22 mouse cellular contexts compared by ENCODE assay signal in the genomic region with DNA sequence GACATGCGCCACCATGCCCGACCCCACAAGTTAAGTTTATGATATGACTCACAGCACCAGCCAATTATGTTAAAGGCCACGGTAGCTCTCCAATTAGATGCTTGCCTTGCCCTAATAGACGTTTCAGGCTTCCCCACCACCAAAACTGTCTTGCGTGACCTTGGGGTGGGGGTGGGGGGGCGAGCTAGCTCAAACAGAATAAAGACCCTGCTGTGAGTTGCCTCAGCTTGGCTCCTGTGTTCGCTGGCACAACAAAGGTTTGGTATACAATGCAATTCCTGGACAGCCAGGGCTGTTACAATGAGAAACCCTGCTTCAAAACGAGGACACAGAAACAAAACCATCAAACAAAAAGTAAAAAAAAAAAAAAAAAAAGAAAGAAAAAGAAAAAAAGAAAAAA. TPM values are rescaled to one million over a fixed set of nuclear protein-coding genes. Genes with fewer than 3 reads are reported as not detected.
DNase-seq lines count a peak whose midpoint lies in the region; TF ChIP-seq lines count a peak whose summit lies in the region.
"Had no signal": no experiment of that assay in that cellular context is flagged by ENCODE, and none has a peak within 500 bp of the region (broad histone marks: within the 10 kb centered on the region; RNA-seq: fewer than 3 reads in every experiment).

No protein-coding gene starts in this region.

- H3K4me3 ChIP-seq in ES-Bruce4 (ENCODE audit: low read depth, low read length) (no peak overlapping the region), macrophage (ENCODE audit: inconsistent target) (no peak overlapping the region)
- H3K4me3 ChIP-seq: embryonic facial prominence, embryonic 15.5 days; erythroblast, embryonic 14.5 days; forebrain, embryonic 10.5 days; heart, embryonic 13.5 days; intestine, embryonic 15.5 days had no signal

- TF ChIP-seq CTCF in ES-Bruce4 (IDR thresholded peaks at IDR 0.05; ENCODE audit: low read depth, low read length) = no peak

- H3K36me3 ChIP-seq in ES-Bruce4 (ENCODE audit: control insufficient read depth, insufficient read depth, low read length, poor library complexity, severe bottlenecking) = no peaks in the 10 kb centered on the region
- H3K36me3 ChIP-seq in macrophage (ENCODE audit: inconsistent target) = peaks cover 23% of the 10 kb centered on the region
- H3K36me3 ChIP-seq: intestine, embryonic 15.5 days had no signal

- no peaks in the 10 kb centered on the region for H3K4me1 ChIP-seq in ES-Bruce4 (ENCODE audit: control insufficient read depth, insufficient read depth, low read length)
- H3K4me1 ChIP-seq: intestine, embryonic 15.5 days had no signal

- TF ChIP-seq POLR2A in ES-Bruce4 (IDR thresholded peaks at IDR 0.05; ENCODE audit: insufficient read depth, low read length) = no peak

- H3K79me2 ChIP-seq in macrophage (ENCODE audit: inconsistent target) = peaks cover 89% of the 10 kb centered on the region

- peak overlapping the region; percentile 1; the same call in 1 of the 2 replicates for H3K9ac ChIP-seq in ES-Bruce4 (ENCODE audit: low read depth, poor library complexity, severe bottlenecking)
- H3K9ac ChIP-seq: embryonic facial prominence, embryonic 15.5 days; heart, embryonic 13.5 days; hindbrain, embryonic 14.5 days; intestine, embryonic 15.5 days had no signal

- peak; percentile 78 for TF ChIP-seq EP300 in ES-Bruce4 (IDR thresholded peaks at IDR 0.05; ENCODE audit: insufficient read depth, low read depth, low read length)

- no peaks in the 10 kb centered on the region for H3K27me3 ChIP-seq in ES-Bruce4 (ENCODE audit: control insufficient read depth, insufficient read depth, low read length, poor library complexity, severe bottlenecking)
- H3K27me3 ChIP-seq: embryonic facial prominence, embryonic 15.5 days; heart, embryonic 13.5 days; intestine, embryonic 15.5 days had no signal

- H3K27ac ChIP-seq in ES-Bruce4 (ENCODE audit: insufficient read depth, low read length) (peak overlapping the region; percentile 85), macrophage (peak overlapping the region; percentile 59)
- H3K27ac ChIP-seq: embryonic facial prominence, embryonic 15.5 days; heart, embryonic 13.5 days; hindbrain, embryonic 14.5 days had no signal

- peak; percentile 36 for DNase-seq in retina, postnatal 1 day
- no peak for DNase-seq in retina, embryonic 14.5 days (ENCODE audit: low spot score)
- peak; percentile 87 for DNase-seq in ZHBTc4 (ENCODE audit: low read depth, low spot score)
- no peak for DNase-seq in left cerebral cortex, postnatal 4 days
- no peak for DNase-seq in adrenal gland, adult (ENCODE audit: inconsistent age in 2 of 2, low spot score in 1 of 2)
- DNase-seq: adrenal gland, adult 2 months; adrenal gland, postnatal 25 days; cerebellum, adult 2 months; cerebellum, postnatal 14 days; embryo, embryonic 11 days; gastrocnemius, postnatal 36 days; heart, adult 11 months; heart, postnatal 36 days; kidney, adult 18-20 months had no signal

- intact Hi-C loops in left cerebral cortex, postnatal 4 days (cut with DNase I) = no loop called here

- H3K9me3 ChIP-seq in ES-Bruce4 (replicated peaks; ENCODE audit: control insufficient read depth, insufficient read depth, low read length, poor library complexity, severe bottlenecking) = no peaks in the 10 kb centered on the region
- H3K9me3 ChIP-seq: embryonic facial prominence, embryonic 15.5 days; forebrain, embryonic 10.5 days; heart, embryonic 13.5 days; intestine, embryonic 15.5 days had no signal

- WGBS in macrophage (ENCODE audit: missing documents) = 72% methylated on average over 6 of the region's 8 CpGs

RNA-seq across cellular contexts. Expression of a gene that starts 47.2 kb away (rescaled TPM):
- polyA plus RNA-seq in ES-Bruce4 (2011; ENCODE audit: insufficient read depth, insufficient read length, low read depth, missing spikeins) (18.7 and 19.4 TPM in 2 replicates), macrophage (2018) (93.9 to 139 TPM (median 136 TPM) in 3 replicates)
- total RNA-seq in macrophage (2018; cell fraction: chromatin; rRNA removed) = 10 to 100 TPM in 25 of 26 experiments, 1 to 10 TPM in 1; 7.0 to 47.6 (median 27.4) TPM
- 100 to 1,000 TPM in 13 of 26 experiments, 10 to 100 TPM in 13; 70.2 to 171 (median 101) TPM for total RNA-seq in macrophage (2018; cell fraction: cytosol; rRNA removed)
- total RNA-seq in macrophage (2018; cell fraction: nucleus; rRNA removed) = 10 to 100 TPM; 28.0 to 79.5 (median 53.6) TPM
- total RNA-seq in left cerebral cortex, postnatal 4 days (2021) = 10 to 100 TPM; 83.1 to 96.3 TPM
- polyA plus RNA-seq: erythroblast, embryonic 14.5 days had no signal

RNA-seq across cellular contexts. Expression of a gene that starts 57.0 kb away (rescaled TPM):
- polyA plus RNA-seq in ES-Bruce4 (2011; ENCODE audit: insufficient read depth, insufficient read length, low read depth, missing spikeins) = 48.4 and 56.7 TPM in 2 replicates
- total RNA-seq in macrophage (2018; cell fraction: chromatin; rRNA removed) = 100 to 1,000 TPM in 25 of 26 experiments, 10 to 100 TPM in 1; 99.6 to 452 (median 234) TPM
- total RNA-seq in macrophage (2018; cell fraction: cytosol; rRNA removed) = 10 to 100 TPM; 34.3 to 65.4 (median 48.6) TPM
- total RNA-seq in macrophage (2018; cell fraction: nucleus; rRNA removed) = 100 to 1,000 TPM in 17 of 26 experiments, 10 to 100 TPM in 9; 65.0 to 297 (median 115) TPM
- 33.7 to 41.6 TPM (median 40.4 TPM) in 3 replicates for polyA plus RNA-seq in macrophage (2018)
- total RNA-seq in left cerebral cortex, postnatal 4 days (2021) = 10 to 100 TPM; 80.6 to 86.3 TPM

Comparison
In these comparisons a context has a peak if more than half of its experiments do, and no peak if none do; other contexts are left out.
1. DNase-seq: peak in retina, postnatal 1 day (single experiment) and ZHBTc4 (single experiment); none in retina, embryonic 14.5 days (single experiment), left cerebral cortex, postnatal 4 days (single experiment) and adrenal gland, adult (0 of 2).